Mouse (Mus musculus): Measurements from ENCODE around the gene Actr5. TPM values are rescaled to one million over a fixed set of nuclear protein-coding genes. Genes with fewer than 3 reads are reported as not detected.
A peak's percentile ranks its signal among the peaks of the same experiment; 100 is the strongest.

The Actr5 gene
- polyA plus RNA-seq (2012; rRNA removed) = 2.9 and 3.6 TPM in 2 replicates
- polyA plus RNA-seq (2014; fragmentation: Nextera tagmentation; extraction: Ambion mirVana) = 4.9 and 5.9 TPM in 2 replicates

DNA sequence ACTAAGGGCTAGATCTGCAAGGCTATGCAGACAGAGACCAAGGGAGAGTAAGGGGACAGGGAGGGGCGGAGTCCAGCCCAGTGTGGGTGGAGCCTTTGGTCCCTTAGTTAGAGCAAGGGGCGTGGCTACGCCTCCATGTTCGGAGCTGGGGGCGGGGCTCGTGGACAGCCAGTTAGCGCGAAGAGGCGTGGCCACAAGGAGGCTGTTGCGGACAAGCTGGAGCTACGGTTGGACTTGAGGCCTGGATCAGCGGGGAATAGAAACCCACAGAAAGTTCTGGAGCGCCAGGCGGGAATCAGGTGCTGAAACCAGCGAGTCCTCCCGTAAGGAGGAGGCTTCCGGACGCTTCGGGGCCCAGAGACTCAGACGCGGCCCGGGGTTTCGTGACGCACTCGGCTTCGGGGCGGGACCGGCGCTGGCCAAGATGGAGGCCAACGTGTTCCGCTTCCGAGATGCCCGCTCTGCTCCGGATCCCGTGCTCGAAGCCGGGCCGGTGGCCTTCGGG lies at the start of gene Actr5:
Gene Actr5 (plus strand): TSS at position 171 of the 505 bp plus-strand sequence.
- H3K4me2 ChIP-seq (ENCODE audit: low read depth) = peak within 1 kb of the TSS; percentile 85
- peaks cover 4% of the 10 kb centered on the region; the same call in 1 of the 2 replicates for H3K27me3 ChIP-seq (ENCODE audit: control insufficient read depth, insufficient read depth, low read length)
- 0% methylated on average over 39 of the region's 39 CpGs for WGBS (ENCODE audit: insufficient replicate concordance)
- peak within 1 kb of the TSS; percentile 84 to 90 for H3K4me3 ChIP-seq (ENCODE audit: insufficient read depth in 1 of 2, low read depth in 2 of 2, low read length in 2 of 2)
- no peaks in the 10 kb centered on the region for H3K9me3 ChIP-seq (ENCODE audit: control insufficient read depth, low read length)
- peaks cover 0 to 6% of the 10 kb centered on the region in 2 experiments; a peak in 2 of 4 replicates for H3K4me1 ChIP-seq (replicated peaks; ENCODE audit: control insufficient read depth in 2 of 2, insufficient read depth in 2 of 2, low read length in 1 of 2)
- peaks cover 14% of the 10 kb centered on the region for H3K36me3 ChIP-seq (replicated peaks; ENCODE audit: control insufficient read depth, insufficient read depth, low read depth)
- ATAC-seq (ENCODE audit: insufficient read depth) = peak; percentile 90
- H3K9ac ChIP-seq (replicated peaks) = peak within 1 kb of the TSS; percentile 59
- DNase-seq (ENCODE audit: low read depth in 3 of 3, low spot score in 3 of 3) = peak; percentile 88 to 92 (median 89)
- no peak for TF ChIP-seq EP300 (IDR thresholded peaks at IDR 0.05; ENCODE audit: low read depth)
- no peak for TF ChIP-seq CTCF (IDR thresholded peaks at IDR 0.05; ENCODE audit: low read depth)
- H3K27ac ChIP-seq = no peak within 1 kb of the TSS; the same call in 1 of the 2 replicates

GRCm38 (mm10) chr2:158579979-158580378 lies 44.7 kb upstream of the Actr5 start:
- TF ChIP-seq EP300 (IDR thresholded peaks at IDR 0.05; ENCODE audit: low read depth) = no peak
- no peak for TF ChIP-seq CTCF (IDR thresholded peaks at IDR 0.05; ENCODE audit: low read depth)
- no peak overlapping the region for H3K9ac ChIP-seq (replicated peaks)
- WGBS (ENCODE audit: insufficient replicate concordance) = 49% methylated on average over 4 of the region's 4 CpGs
- ATAC-seq (ENCODE audit: insufficient read depth) (no peak), DNase-seq (ENCODE audit: low read depth in 3 of 3, low spot score in 3 of 3) (no peak)
- H3K27me3 ChIP-seq (ENCODE audit: control insufficient read depth, insufficient read depth, low read length) = no peaks in the 10 kb centered on the region
- H3K4me3 ChIP-seq (ENCODE audit: insufficient read depth in 1 of 2, low read depth in 2 of 2, low read length in 2 of 2) = no peak overlapping the region
- no peak overlapping the region for H3K27ac ChIP-seq
- no peaks in the 10 kb centered on the region for H3K36me3 ChIP-seq (replicated peaks; ENCODE audit: control insufficient read depth, insufficient read depth, low read depth)
- no peaks in the 10 kb centered on the region for H3K9me3 ChIP-seq (ENCODE audit: control insufficient read depth, low read length)
- no peak overlapping the region for H3K4me2 ChIP-seq (ENCODE audit: low read depth)
- peaks cover 0 to 4% of the 10 kb centered on the region in 2 experiments; a peak in 2 of 4 replicates for H3K4me1 ChIP-seq (replicated peaks; ENCODE audit: control insufficient read depth in 2 of 2, insufficient read depth in 2 of 2, low read length in 1 of 2)

GRCm38 (mm10) chr2:158584621-158585358 lies 39.9 kb upstream of the Actr5 start:
- Histone ChIP-seq H3K4me1 (replicated peaks; ENCODE audit: control insufficient read depth in 2 of 2, insufficient read depth in 2 of 2, low read length in 1 of 2) (peaks cover 0 to 5% of the 10 kb centered on the region in 2 experiments; a peak in 2 of 4 replicates), H3K27me3 (ENCODE audit: control insufficient read depth, insufficient read depth, low read length) (no peaks in the 10 kb centered on the region; the same call in 1 of the 2 replicates), H3K4me3 (ENCODE audit: insufficient read depth in 1 of 2, low read depth in 2 of 2, low read length in 2 of 2) (no peak overlapping the region), H3K27ac (no peak overlapping the region), H3K4me2 (ENCODE audit: low read depth) (no peak overlapping the region), H3K36me3 (replicated peaks; ENCODE audit: control insufficient read depth, insufficient read depth, low read depth) (no peaks in the 10 kb centered on the region), H3K9me3 (ENCODE audit: control insufficient read depth, low read length) (no peaks in the 10 kb centered on the region), H3K9ac (replicated peaks) (no peak overlapping the region)
- TF ChIP-seq EP300 (IDR thresholded peaks at IDR 0.05; ENCODE audit: low read depth) (peak; percentile 30; the same call in 1 of the 2 replicates), CTCF (IDR thresholded peaks at IDR 0.05; ENCODE audit: low read depth) (no peak)
- DNase-seq (ENCODE audit: low read depth in 3 of 3, low spot score in 3 of 3) (peak in 2 of 3 experiments; percentile 7 to 17), ATAC-seq (ENCODE audit: insufficient read depth) (peak; percentile 88)
- 3% methylated on average over 12 of the region's 12 CpGs for WGBS (ENCODE audit: insufficient replicate concordance)

DNA sequence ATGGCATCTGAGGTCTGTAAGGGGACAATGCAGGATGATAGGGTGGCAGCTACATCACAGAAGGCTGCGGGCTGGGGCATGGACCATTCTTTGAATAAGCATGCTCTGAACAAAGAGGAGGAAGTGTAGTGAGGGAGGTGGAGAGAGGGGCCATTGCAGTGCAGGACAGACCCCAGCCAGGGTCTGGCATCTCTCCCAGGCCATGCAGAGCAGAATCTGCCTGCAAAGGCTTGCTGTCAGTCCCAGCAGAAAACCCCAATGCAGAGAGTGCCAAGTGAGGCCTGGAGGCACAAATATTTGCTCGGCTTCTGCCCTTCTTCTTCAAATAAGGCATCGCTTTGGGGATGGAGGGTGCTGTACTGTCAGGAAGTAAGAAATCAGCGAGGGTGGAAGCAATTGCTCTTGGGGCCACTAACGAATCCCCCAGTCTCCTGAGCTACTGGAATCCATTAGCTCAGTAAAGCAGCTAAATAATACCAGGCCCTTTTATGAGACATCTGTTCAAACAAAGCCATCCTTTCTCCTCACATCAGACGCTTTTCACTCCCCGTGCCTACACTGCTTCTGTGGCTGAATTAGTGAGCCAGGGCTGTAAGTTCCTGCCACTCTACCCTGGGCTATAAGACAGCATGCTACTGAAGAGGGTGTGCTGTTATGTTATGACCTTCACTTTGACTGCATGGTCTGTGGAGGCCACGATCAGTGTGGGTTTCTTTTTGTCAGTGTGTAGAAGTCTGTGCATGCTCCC lies 36.0 kb upstream of the Actr5 start:
- no peak for DNase-seq (ENCODE audit: low read depth in 3 of 3, low spot score in 3 of 3)
- Histone ChIP-seq H3K27me3 (ENCODE audit: control insufficient read depth, insufficient read depth, low read length) (no peaks in the 10 kb centered on the region; the same call in 1 of the 2 replicates), H3K27ac (no peak overlapping the region), H3K9me3 (ENCODE audit: control insufficient read depth, low read length) (no peaks in the 10 kb centered on the region), H3K4me3 (ENCODE audit: insufficient read depth in 1 of 2, low read depth in 2 of 2, low read length in 2 of 2) (no peak overlapping the region), H3K9ac (replicated peaks) (no peak overlapping the region), H3K36me3 (replicated peaks; ENCODE audit: control insufficient read depth, insufficient read depth, low read depth) (no peaks in the 10 kb centered on the region), H3K4me2 (ENCODE audit: low read depth) (no peak overlapping the region), H3K4me1 (replicated peaks; ENCODE audit: control insufficient read depth in 2 of 2, insufficient read depth in 2 of 2, low read length in 1 of 2) (peaks cover 0 to 5% of the 10 kb centered on the region in 2 experiments; a peak in 2 of 4 replicates)
- ATAC-seq (ENCODE audit: insufficient read depth) = no peak
- no peak for TF ChIP-seq CTCF (IDR thresholded peaks at IDR 0.05; ENCODE audit: low read depth)
- TF ChIP-seq EP300 (IDR thresholded peaks at IDR 0.05; ENCODE audit: low read depth) = no peak
- WGBS (ENCODE audit: insufficient replicate concordance) = 38% methylated on average over 8 of the region's 8 CpGs

All from liver, embryonic 14.5 days (tissue).